Mouse (Mus musculus): Measurements from ENCODE around the gene Napa. TPM values are rescaled to one million over a fixed set of nuclear protein-coding genes. Genes with fewer than 3 reads are reported as not detected.

Napa gene
- polyA plus RNA-seq, 1 experiment from 2014 or later: 168 TPM

GRCm38 (mm10) chr7:16102686-16103226, 4.5 kb downstream of the Napa start:
- WGBS (ENCODE audit: insufficient replicate concordance): 83% methylated on average over 5 of the region's 5 CpGs
- no peaks in the 10 kb centered on the region for H3K9me3 ChIP-seq (replicated peaks; ENCODE audit: control insufficient read depth, low read length)
- H3K4me2 ChIP-seq: no peak overlapping the region
- no peak overlapping the region for H3K27ac ChIP-seq (ENCODE audit: low read depth, low read length)
- ATAC-seq (replicated peaks; ENCODE audit: insufficient number of reproducible peaks, low FRiP score, low TSS enrichment): no peak
- H3K9ac ChIP-seq (ENCODE audit: low read depth, low read length): no peak overlapping the region
- H3K4me1 ChIP-seq (ENCODE audit: control insufficient read depth, insufficient read depth, low read length): peaks cover 12% of the 10 kb centered on the region
- H3K4me3 ChIP-seq (ENCODE audit: low read depth, low read length): no peak overlapping the region
- H3K36me3 ChIP-seq (ENCODE audit: control insufficient read depth, insufficient read depth, low read length): peaks cover 8% of the 10 kb centered on the region; the same call in 1 of the 2 replicates
- no peaks in the 10 kb centered on the region for H3K27me3 ChIP-seq (ENCODE audit: control insufficient read depth, insufficient read depth, low read length)

- H3K9me3 ChIP-seq (replicated peaks; ENCODE audit: control insufficient read depth, low read length): no peaks in the 10 kb centered on the region
- no peaks in the 10 kb centered on the region for H3K27me3 ChIP-seq (ENCODE audit: control insufficient read depth, insufficient read depth, low read length)
- WGBS (ENCODE audit: insufficient replicate concordance): 79% methylated on average over 6 of the region's 6 CpGs
- H3K4me1 ChIP-seq (ENCODE audit: control insufficient read depth, insufficient read depth, low read length): peaks cover 12% of the 10 kb centered on the region
- H3K36me3 ChIP-seq (ENCODE audit: control insufficient read depth, insufficient read depth, low read length): peaks cover 12% of the 10 kb centered on the region; the same call in 1 of the 2 replicates
- no peak for ATAC-seq (replicated peaks; ENCODE audit: insufficient number of reproducible peaks, low FRiP score, low TSS enrichment)
- no peak overlapping the region for H3K4me2 ChIP-seq
- H3K9ac ChIP-seq (ENCODE audit: low read depth, low read length): no peak overlapping the region
- no peak overlapping the region for H3K27ac ChIP-seq (ENCODE audit: low read depth, low read length)
- no peak overlapping the region for H3K4me3 ChIP-seq (ENCODE audit: low read depth, low read length)
These were observed 5.5 kb downstream of the Napa start for GRCm38 (mm10) chr7:16103760-16104159.

- Histone ChIP-seq H3K9me3 (replicated peaks; ENCODE audit: control insufficient read depth, low read length) (no peaks in the 10 kb centered on the region), H3K27me3 (ENCODE audit: control insufficient read depth, insufficient read depth, low read length) (no peaks in the 10 kb centered on the region), H3K4me3 (ENCODE audit: low read depth, low read length) (no peak overlapping the region), H3K4me1 (ENCODE audit: control insufficient read depth, insufficient read depth, low read length) (peaks cover 4% of the 10 kb centered on the region; the same call in 1 of the 2 replicates), H3K9ac (ENCODE audit: low read depth, low read length) (no peak overlapping the region), H3K27ac (ENCODE audit: low read depth, low read length) (no peak overlapping the region), H3K4me2 (no peak overlapping the region), H3K36me3 (ENCODE audit: control insufficient read depth, insufficient read depth, low read length) (peaks cover 15% of the 10 kb centered on the region; the same call in 1 of the 2 replicates)
- 91% methylated on average over 7 of the region's 7 CpGs for WGBS (ENCODE audit: insufficient replicate concordance)
- no peak for ATAC-seq (replicated peaks; ENCODE audit: insufficient number of reproducible peaks, low FRiP score, low TSS enrichment)
These were observed 6.5 kb downstream of the Napa start for GRCm38 (mm10) chr7:16104611-16105388.

GRCm38 (mm10) chr7:16108886-16109542, 10.8 kb downstream of the Napa start:
- Histone ChIP-seq H3K27ac (ENCODE audit: low read depth, low read length) (no peak overlapping the region), H3K9ac (ENCODE audit: low read depth, low read length) (no peak overlapping the region), H3K9me3 (replicated peaks; ENCODE audit: control insufficient read depth, low read length) (no peaks in the 10 kb centered on the region), H3K4me2 (no peak overlapping the region), H3K4me3 (ENCODE audit: low read depth, low read length) (no peak overlapping the region), H3K36me3 (ENCODE audit: control insufficient read depth, insufficient read depth, low read length) (peaks cover 26% of the 10 kb centered on the region), H3K4me1 (ENCODE audit: control insufficient read depth, insufficient read depth, low read length) (no peaks in the 10 kb centered on the region), H3K27me3 (ENCODE audit: control insufficient read depth, insufficient read depth, low read length) (no peaks in the 10 kb centered on the region)
- ATAC-seq (replicated peaks; ENCODE audit: insufficient number of reproducible peaks, low FRiP score, low TSS enrichment): no peak
- 86% methylated on average over 9 of the region's 9 CpGs for WGBS (ENCODE audit: insufficient replicate concordance)

- Histone ChIP-seq H3K27ac (ENCODE audit: low read depth, low read length) (no peak overlapping the region), H3K4me1 (ENCODE audit: control insufficient read depth, insufficient read depth, low read length) (no peaks in the 10 kb centered on the region), H3K4me3 (ENCODE audit: low read depth, low read length) (no peak overlapping the region), H3K36me3 (ENCODE audit: control insufficient read depth, insufficient read depth, low read length) (peaks cover 35% of the 10 kb centered on the region), H3K9me3 (replicated peaks; ENCODE audit: control insufficient read depth, low read length) (no peaks in the 10 kb centered on the region), H3K9ac (ENCODE audit: low read depth, low read length) (no peak overlapping the region), H3K4me2 (no peak overlapping the region), H3K27me3 (ENCODE audit: control insufficient read depth, insufficient read depth, low read length) (no peaks in the 10 kb centered on the region)
- 95% methylated on average over 8 of the region's 8 CpGs for WGBS (ENCODE audit: insufficient replicate concordance)
- no peak for ATAC-seq (replicated peaks; ENCODE audit: insufficient number of reproducible peaks, low FRiP score, low TSS enrichment)
These were observed 11.9 kb downstream of the Napa start for GRCm38 (mm10) chr7:16110158-16110557.

GRCm38 (mm10) chr7:16111284-16112090, 13.2 kb downstream of the Napa start:
- Histone ChIP-seq H3K4me3 (ENCODE audit: low read depth, low read length) (no peak overlapping the region), H3K4me2 (no peak overlapping the region), H3K27me3 (ENCODE audit: control insufficient read depth, insufficient read depth, low read length) (no peaks in the 10 kb centered on the region), H3K9ac (ENCODE audit: low read depth, low read length) (no peak overlapping the region), H3K4me1 (ENCODE audit: control insufficient read depth, insufficient read depth, low read length) (no peaks in the 10 kb centered on the region), H3K27ac (ENCODE audit: low read depth, low read length) (no peak overlapping the region), H3K36me3 (ENCODE audit: control insufficient read depth, insufficient read depth, low read length) (peaks cover 45% of the 10 kb centered on the region), H3K9me3 (replicated peaks; ENCODE audit: control insufficient read depth, low read length) (no peaks in the 10 kb centered on the region)
- WGBS (ENCODE audit: insufficient replicate concordance): 87% methylated on average over 7 of the region's 7 CpGs
- no peak for ATAC-seq (replicated peaks; ENCODE audit: insufficient number of reproducible peaks, low FRiP score, low TSS enrichment)

GRCm38 (mm10) chr7:16116418-16116817, 18.2 kb downstream of the Napa start:
- no peak for ATAC-seq (replicated peaks; ENCODE audit: insufficient number of reproducible peaks, low FRiP score, low TSS enrichment)
- Histone ChIP-seq H3K36me3 (ENCODE audit: control insufficient read depth, insufficient read depth, low read length) (peaks cover 30% of the 10 kb centered on the region), H3K27me3 (ENCODE audit: control insufficient read depth, insufficient read depth, low read length) (no peaks in the 10 kb centered on the region), H3K27ac (ENCODE audit: low read depth, low read length) (no peak overlapping the region), H3K4me2 (no peak overlapping the region), H3K9ac (ENCODE audit: low read depth, low read length) (no peak overlapping the region), H3K9me3 (replicated peaks; ENCODE audit: control insufficient read depth, low read length) (no peaks in the 10 kb centered on the region), H3K4me3 (ENCODE audit: low read depth, low read length) (no peak overlapping the region), H3K4me1 (ENCODE audit: control insufficient read depth, insufficient read depth, low read length) (peaks cover 4% of the 10 kb centered on the region; the same call in 1 of the 2 replicates)
- 95% methylated on average over 7 of the region's 7 CpGs for WGBS (ENCODE audit: insufficient replicate concordance)

GRCm38 (mm10) chr7:16117100-16117499, 18.8 kb downstream of the Napa start:
- 84% methylated on average over 3 of the region's 3 CpGs for WGBS (ENCODE audit: insufficient replicate concordance)
- Histone ChIP-seq H3K9me3 (replicated peaks; ENCODE audit: control insufficient read depth, low read length) (no peaks in the 10 kb centered on the region), H3K4me2 (no peak overlapping the region), H3K4me1 (ENCODE audit: control insufficient read depth, insufficient read depth, low read length) (peaks cover 4% of the 10 kb centered on the region; the same call in 1 of the 2 replicates), H3K9ac (ENCODE audit: low read depth, low read length) (no peak overlapping the region), H3K36me3 (ENCODE audit: control insufficient read depth, insufficient read depth, low read length) (peaks cover 30% of the 10 kb centered on the region), H3K4me3 (ENCODE audit: low read depth, low read length) (no peak overlapping the region), H3K27ac (ENCODE audit: low read depth, low read length) (no peak overlapping the region), H3K27me3 (ENCODE audit: control insufficient read depth, insufficient read depth, low read length) (no peaks in the 10 kb centered on the region)
- no peak for ATAC-seq (replicated peaks; ENCODE audit: insufficient number of reproducible peaks, low FRiP score, low TSS enrichment)

Data from heart, embryonic 11.5 days (tissue).